Mouse (Mus musculus) forebrain, embryonic 13.5 days (tissue): Measurements from ENCODE around the gene Olfr23. TPM values are rescaled to one million over a fixed set of nuclear protein-coding genes. Genes with fewer than 3 reads are reported as not detected.
"Not testable (repeated sequence)": the region's sequence is repeated elsewhere in the genome, so short reads cannot be mapped to it uniquely, and the experiment has no call there.

Source experiments
- ATAC-seq: fragments of 200-750 bp; cut with Nextera tagmentation; 2 replicates; pipeline ENCODE4 v1.8.0; 2017
- H3K27ac ChIP-seq: fragments of 300-500 bp; sonication (generic); 2 replicates; pipeline ENCODE4 v1.5.1; 2015; ENCODE audit warnings: inconsistent platforms, mild to moderate bottlenecking, moderate library complexity
- H3K27me3 ChIP-seq: fragments of 300-500 bp; sonication (generic); 2 replicates; pipeline ENCODE4 v1.6.1; 2015; ENCODE audit warnings: mild to moderate bottlenecking, inconsistent platforms
- H3K36me3 ChIP-seq: fragments of 300-500 bp; sonication (generic); 2 replicates; pipeline ENCODE4 v1.6.1; 2015; ENCODE audit warnings: mild to moderate bottlenecking, inconsistent platforms; ENCODE audit not compliant: poor library complexity, severe bottlenecking
- H3K4me1 ChIP-seq: fragments of 300-500 bp; sonication (generic); 2 replicates; pipeline ENCODE4 v1.6.1; 2015; ENCODE audit warnings: inconsistent platforms
- H3K4me2 ChIP-seq: fragments of 300-500 bp; sonication (generic); 2 replicates; pipeline ENCODE4 v1.6.1; 2015; ENCODE audit warnings: inconsistent platforms, mild to moderate bottlenecking, moderate library complexity
- H3K4me3 ChIP-seq: fragments of 300-500 bp; sonication (generic); 2 replicates; pipeline ENCODE4 v1.5.1; 2015; ENCODE audit warnings: mild to moderate bottlenecking, inconsistent platforms
- H3K9ac ChIP-seq: fragments of 300-500 bp; sonication (generic); 2 replicates; pipeline ENCODE4 v1.6.1; 2015; ENCODE audit warnings: mild to moderate bottlenecking, inconsistent platforms
- H3K9me3 ChIP-seq: fragments of 300-500 bp; sonication (generic); replicated peaks from 2 replicates; pipeline ENCODE4 v1.6.1; 2016; ENCODE audit warnings: inconsistent platforms
- WGBS: fragments of 180-500 bp; shearing (Covaris S2); methylation state at CpG from one replicate; pipeline ENCODE4 v1.1.7; 2015; 5-methylcytosine and 5-hydroxymethylcytosine counted together
- polyA plus RNA-seq: library from polyadenylated mRNA; unstranded; fragments of >200 nt; fragmentation: Nextera tagmentation; extraction: Ambion mirVana; gene quantifications from 2 replicates; pipeline ENCODE4 v1.2.1, GENCODE M21; 2015

The Olfr23 gene
- polyA plus RNA-seq, result not detected in 2 replicates

- no peak for ATAC-seq
- H3K4me1 ChIP-seq, result no peaks in the 10 kb centered on the region
- H3K4me3 ChIP-seq, result no peak within 1 kb of the TSS
- H3K9ac ChIP-seq, result no peak within 1 kb of the TSS
- H3K27me3 ChIP-seq, result no peaks in the 10 kb centered on the region
- H3K36me3 ChIP-seq, result no peaks in the 10 kb centered on the region
- H3K4me2 ChIP-seq, result no peak within 1 kb of the TSS
- H3K27ac ChIP-seq, result no peak within 1 kb of the TSS
- peaks cover 12% of the 10 kb centered on the region; the same call in 1 of the 2 replicates for H3K9me3 ChIP-seq
Observed at GRCm38 (mm10) chr11:73936377-73936776, at the start of gene Olfr23. Gene Olfr23 (plus strand): TSS chr11:73936677.

GRCm38 (mm10) chr11:73890671-73891070, 45.8 kb upstream of the Olfr23 start, which contains the start of gene Olfr394:
Gene Olfr394 (minus strand): TSS chr11:73890771.
- 81% methylated on average over 1 of the region's 1 CpGs for WGBS
- Histone ChIP-seq H3K4me3 (no peak within 1 kb of the TSS), H3K27me3 (no peaks in the 10 kb centered on the region), H3K36me3 (no peaks in the 10 kb centered on the region), H3K27ac (no peak within 1 kb of the TSS), H3K9ac (no peak within 1 kb of the TSS), H3K4me2 (no peak within 1 kb of the TSS), H3K9me3 (peaks cover 18% of the 10 kb centered on the region), H3K4me1 (no peaks in the 10 kb centered on the region)
- ATAC-seq, result no peak

- WGBS, result 76% methylated on average over 4 of the region's 4 CpGs
- not testable (repeated sequence) for H3K36me3 ChIP-seq, H3K4me1 ChIP-seq, ATAC-seq, H3K9ac ChIP-seq, H3K27ac ChIP-seq, H3K4me2 ChIP-seq, H3K4me3 ChIP-seq, H3K27me3 ChIP-seq
- peaks cover 13% of the 10 kb centered on the region for H3K9me3 ChIP-seq
Observed at GRCm38 (mm10) chr11:73909199-73909598, 27.3 kb upstream of the Olfr23 start, which contains the start of gene Olfr395. Gene Olfr395 (minus strand): TSS chr11:73909299.

GRCm38 (mm10) chr11:73960517-73960916, 24.0 kb downstream of the Olfr23 start, which contains the start of gene Olfr397:
Gene Olfr397 (plus strand): TSS chr11:73960817.
- ATAC-seq, result no peak
- no peak within 1 kb of the TSS for H3K4me2 ChIP-seq
- H3K27ac ChIP-seq, result no peak within 1 kb of the TSS
- H3K9ac ChIP-seq, result no peak within 1 kb of the TSS
- no peaks in the 10 kb centered on the region for H3K4me1 ChIP-seq
- H3K4me3 ChIP-seq, result no peak within 1 kb of the TSS
- no peaks in the 10 kb centered on the region for H3K27me3 ChIP-seq
- H3K36me3 ChIP-seq, result no peaks in the 10 kb centered on the region
- H3K9me3 ChIP-seq, result peaks cover 32% of the 10 kb centered on the region
- WGBS, result 67% methylated on average over 1 of the region's 1 CpGs

- Histone ChIP-seq H3K27me3 (no peaks in the 10 kb centered on the region), H3K4me3 (no peak within 1 kb of the TSS), H3K36me3 (no peaks in the 10 kb centered on the region), H3K9ac (no peak within 1 kb of the TSS), H3K4me1 (no peaks in the 10 kb centered on the region), H3K9me3 (peaks cover 46% of the 10 kb centered on the region), H3K27ac (no peak within 1 kb of the TSS), H3K4me2 (no peak within 1 kb of the TSS)
- ATAC-seq, result no peak
Observed at GRCm38 (mm10) chr11:73990307-73990706, 53.8 kb downstream of the Olfr23 start, which contains the start of gene Olfr398. Gene Olfr398 (minus strand): TSS chr11:73990407.

Other genes starting within 250 kb of the Olfr23 start
- gene Zfp735, start 247.9 kb upstream of the Olfr23 start, polyA plus RNA-seq, result not detected in 2 replicates
- not detected in 2 replicates for gene Olfr389, start 156.0 kb upstream of the Olfr23 start, polyA plus RNA-seq
- gene Olfr390, start 153.7 kb upstream of the Olfr23 start, polyA plus RNA-seq, result not detected in 2 replicates
- not detected in 2 replicates for gene Olfr391-ps, start 133.6 kb upstream of the Olfr23 start, polyA plus RNA-seq
- gene Olfr392, start 119.6 kb upstream of the Olfr23 start, polyA plus RNA-seq, result not detected in 2 replicates
- not detected in 2 replicates for gene Olfr393, start 85.2 kb upstream of the Olfr23 start, polyA plus RNA-seq
- gene Olfr394, start 45.9 kb upstream of the Olfr23 start, polyA plus RNA-seq, result not detected in 2 replicates
- gene Olfr395, start 27.4 kb upstream of the Olfr23 start, polyA plus RNA-seq, result not detected in 2 replicates
- not detected in 2 replicates for gene Olfr397, start 24.1 kb downstream of the Olfr23 start, polyA plus RNA-seq
- not detected in 2 replicates for gene Olfr398, start 53.7 kb downstream of the Olfr23 start, polyA plus RNA-seq
- gene Olfr139, start 119.9 kb downstream of the Olfr23 start, polyA plus RNA-seq, result not detected in 2 replicates
- gene Olfr399, start 119.9 kb downstream of the Olfr23 start, polyA plus RNA-seq, result not detected in 2 replicates
- gene Zfp616, start 133.3 kb downstream of the Olfr23 start, polyA plus RNA-seq, result not detected in 2 replicates
- gene Olfr401, start 177.0 kb downstream of the Olfr23 start, polyA plus RNA-seq, result not detected in 2 replicates
- not detected in 2 replicates for gene Olfr402, start 216.9 kb downstream of the Olfr23 start, polyA plus RNA-seq
- gene Olfr403, start 249.6 kb downstream of the Olfr23 start, polyA plus RNA-seq, result not detected in 2 replicates